Mouse (Mus musculus) liver (tissue): ENCODE measurements around the gene Taok3.

Experiments used
- DNase-seq: peaks from one replicate; pipeline ENCODE4 v3.0.0-alpha.2; 2020; ENCODE audit warnings: mixed read lengths

The Taok3 gene

DNA sequence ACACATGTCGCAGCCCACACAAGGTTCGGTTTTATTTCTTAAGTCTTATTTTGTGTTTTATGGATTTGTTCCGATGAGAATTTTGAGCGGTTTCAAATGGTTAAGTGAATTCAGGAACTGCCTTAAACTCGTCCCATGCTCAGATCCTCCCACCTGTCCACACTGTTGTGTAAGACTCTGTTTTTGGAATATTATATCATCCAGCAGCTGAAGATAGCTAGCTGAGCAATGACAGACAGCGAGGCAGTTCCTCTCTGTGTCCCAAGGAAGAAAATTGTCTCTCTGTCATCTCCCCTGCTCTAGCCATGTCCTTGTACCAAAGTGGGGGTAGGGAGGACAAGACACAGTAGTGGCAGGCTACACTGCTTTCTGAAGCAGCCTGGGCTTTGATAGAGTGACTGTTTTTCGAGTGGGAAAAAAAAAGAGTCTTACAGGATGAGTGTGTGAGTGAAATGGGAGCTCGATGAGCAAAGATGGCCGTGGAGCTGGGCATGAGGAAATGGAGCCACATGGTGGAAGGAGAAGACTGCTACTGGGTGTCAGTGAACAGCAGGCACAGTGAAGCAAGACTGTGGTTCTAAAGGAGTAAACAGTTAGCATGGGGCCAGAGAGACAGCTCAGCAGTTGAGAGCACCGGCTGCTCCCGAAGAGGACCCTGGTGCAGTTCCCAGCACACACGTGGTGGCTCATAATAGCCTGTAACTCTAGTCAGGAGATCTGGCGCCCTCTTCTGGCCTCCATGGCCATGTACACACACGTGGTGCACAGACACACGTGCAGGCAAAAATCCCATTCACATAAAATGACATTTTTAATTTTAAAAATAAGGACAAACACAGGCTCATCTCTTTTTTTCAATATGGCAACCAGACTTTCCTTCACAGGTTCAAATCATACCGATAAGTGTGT, 27.5 kb downstream of the Taok3 start:
- DNase-seq: no peak

DNA sequence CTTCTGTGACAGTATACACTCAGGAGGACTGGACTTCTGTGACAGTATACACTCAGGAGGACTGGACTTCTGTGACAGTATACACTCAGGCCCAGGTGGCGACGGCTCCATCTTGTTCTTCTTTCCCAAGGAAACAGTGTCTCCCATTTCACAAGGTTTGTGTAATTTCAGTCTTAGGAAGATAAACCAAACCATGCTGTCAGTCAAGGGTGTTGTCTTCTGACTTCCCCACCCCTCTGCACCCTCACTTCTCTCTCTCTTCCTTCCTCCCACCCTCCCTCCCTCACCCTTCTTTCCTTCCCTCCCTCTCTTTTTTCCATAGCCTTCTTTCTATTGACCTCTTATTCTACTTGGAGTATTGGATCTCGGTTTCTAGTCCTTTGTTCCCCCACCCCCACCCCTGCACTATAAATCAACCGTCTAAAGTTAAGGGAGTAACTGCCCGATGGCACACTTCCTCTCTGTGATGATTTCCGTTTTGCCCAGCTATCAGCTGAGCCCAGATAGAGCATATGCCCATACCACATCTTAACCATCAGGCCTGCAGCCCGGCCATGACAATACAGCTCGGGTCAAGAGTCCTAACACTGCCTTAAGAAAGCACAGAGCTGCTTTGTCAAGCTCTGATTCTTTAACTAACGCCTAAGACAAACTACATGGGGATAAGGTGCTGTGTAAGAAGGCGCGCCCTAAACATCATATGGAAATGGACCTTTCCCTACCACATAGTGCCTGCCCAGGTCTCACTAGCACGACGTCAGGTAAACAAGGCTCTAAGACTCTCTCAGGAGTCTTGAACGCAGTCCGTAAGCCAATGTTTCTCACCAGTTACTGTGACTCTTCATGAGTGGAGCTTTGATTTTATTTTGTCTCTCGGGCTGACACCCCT, 29.4 kb downstream of the Taok3 start:
- DNase-seq: no peak

DNA sequence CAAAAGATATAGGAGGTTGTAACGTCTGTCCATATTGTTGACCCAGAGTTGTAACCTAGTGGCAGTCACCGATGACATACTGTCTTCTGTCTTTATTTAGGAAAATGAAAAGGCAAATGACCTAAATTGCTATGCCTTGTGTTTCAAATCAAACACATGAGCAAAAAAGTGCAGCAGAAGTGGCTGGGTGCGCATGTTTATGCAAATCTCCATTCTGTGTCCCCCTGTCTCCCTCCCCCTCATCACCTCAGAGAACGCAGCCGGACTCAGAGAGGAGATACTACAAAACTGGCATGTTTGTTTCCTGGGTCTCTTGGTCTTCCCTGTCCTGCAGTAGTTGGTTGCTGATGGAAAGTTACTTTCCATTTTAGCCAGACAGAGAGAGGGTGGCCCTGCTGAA, 30.1 kb downstream of the Taok3 start:
- DNase-seq: no peak

DNA sequence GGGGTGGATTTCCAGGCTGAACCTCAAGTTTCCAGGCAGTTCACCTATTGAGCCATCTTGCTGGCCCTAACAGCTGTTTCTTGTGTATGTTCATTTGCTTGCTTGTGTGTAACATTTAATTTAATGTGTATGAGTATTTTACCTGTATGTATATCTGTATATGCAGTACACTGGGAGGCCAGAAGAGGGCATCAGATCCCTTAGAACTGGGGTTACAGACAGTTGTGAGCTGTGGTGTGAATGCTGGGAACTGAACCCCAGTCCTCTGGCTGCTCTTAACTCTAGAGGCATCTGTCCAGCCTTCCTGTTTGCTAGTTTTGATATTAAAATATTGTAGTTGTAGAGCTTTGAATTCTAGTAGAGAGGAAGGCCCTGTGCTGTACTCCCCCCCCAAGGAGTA, 33.0 kb downstream of the Taok3 start:
- no peak for DNase-seq

DNA sequence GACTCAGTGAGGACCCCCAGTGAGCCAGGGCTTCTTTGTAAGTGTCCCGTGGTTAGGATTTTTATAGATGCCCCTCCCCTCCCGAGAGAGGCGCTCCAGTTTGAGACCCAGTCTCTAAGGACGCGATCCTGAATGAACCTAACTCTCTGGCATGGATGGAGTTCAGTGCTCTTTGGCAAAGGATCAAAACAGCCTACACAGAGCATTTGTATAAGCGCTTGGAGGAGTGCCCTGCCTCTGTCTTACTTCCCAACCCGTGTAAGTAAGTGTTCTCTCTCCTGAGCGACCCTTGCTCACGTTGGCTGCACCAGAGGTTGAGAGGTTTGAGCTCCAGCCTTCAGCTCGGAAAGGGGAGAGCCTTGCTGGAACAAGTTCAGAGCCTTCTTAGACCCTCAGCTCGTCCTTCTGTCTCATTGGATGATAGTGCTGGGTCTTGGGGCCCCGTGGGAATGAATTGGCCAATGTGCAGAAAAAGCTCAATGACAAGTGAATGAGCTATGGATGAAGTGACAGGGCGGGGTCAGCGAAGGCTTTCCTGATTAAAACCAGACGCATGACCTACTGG, 33.7 kb downstream of the Taok3 start:
- no peak for DNase-seq

DNA sequence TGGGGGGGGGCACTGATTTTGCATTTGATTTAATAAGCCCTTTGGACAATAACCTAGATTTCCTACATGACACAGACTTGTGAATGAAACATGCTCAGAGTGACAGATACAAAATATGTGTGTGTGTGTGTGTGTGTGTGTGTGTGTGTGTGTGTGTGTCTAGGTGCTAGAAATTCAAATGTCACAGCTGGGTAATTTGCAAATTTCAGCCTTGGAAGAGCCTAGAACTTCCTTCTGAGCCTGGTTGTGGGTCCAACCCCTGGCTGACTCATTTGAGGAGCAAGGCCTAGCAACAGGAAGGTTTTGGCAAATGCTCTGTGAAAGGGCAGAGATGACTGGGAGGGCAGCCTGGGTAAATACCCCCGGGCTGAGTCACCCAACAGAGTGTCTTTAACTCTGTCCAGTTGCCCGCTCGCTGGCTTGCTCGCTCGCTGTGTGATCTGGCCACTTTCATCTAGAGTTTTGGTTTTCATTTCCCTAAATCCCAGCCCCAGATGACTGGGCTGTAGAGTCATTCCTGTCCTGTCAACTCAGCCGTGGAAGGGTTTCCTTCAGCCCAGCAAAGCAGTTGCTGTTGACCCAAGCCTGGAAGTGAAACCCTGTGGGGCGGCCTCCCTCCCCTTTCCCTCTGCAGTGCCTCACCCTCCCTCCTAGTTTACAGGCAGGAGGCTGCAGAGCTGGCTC, 38.5 kb downstream of the Taok3 start:
- DNase-seq: no peak

DNA sequence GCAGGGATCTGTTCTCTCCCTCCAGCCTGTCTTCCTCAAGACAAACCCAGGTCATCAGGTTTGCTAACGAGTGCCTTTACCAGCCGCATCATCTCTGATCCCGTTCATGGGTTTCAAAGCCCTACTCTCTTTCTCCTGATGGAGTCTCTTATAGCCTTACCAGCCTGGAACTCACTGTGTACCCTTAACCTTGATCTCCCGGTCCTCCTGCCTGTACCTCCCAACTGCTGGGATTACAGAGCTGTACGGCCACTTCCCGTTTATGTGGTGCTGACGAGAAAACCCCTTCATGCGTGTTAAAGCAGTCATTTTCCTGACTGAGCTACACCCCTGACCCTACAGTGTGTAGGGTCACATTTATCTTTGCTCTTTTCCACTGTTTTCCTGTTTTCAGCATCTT, 39.4 kb downstream of the Taok3 start:
- DNase-seq: no peak

DNA sequence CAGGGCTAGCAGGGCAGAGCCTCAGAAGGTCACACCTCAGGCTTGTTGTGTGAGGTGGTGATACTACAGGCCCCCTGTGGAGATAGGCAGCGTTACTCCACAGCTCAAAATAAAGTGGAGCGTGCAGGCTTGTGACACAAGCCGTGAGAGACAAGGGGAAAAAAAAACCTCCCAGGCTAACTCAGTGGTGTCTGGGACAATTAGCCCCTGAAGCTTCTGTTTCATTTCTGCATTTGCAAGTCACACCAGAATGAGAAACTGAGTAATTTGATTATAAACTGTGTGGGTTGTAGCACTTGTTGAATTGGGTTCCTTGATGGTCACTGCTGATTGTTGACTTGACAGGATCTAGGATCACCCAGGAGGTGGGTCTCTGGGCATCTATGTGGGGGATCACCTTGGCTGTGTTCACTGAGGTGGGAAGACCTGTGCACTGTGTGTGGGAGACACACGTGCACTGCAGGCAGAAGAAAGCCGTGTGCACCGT, 39.9 kb downstream of the Taok3 start:
- no peak for DNase-seq

DNA sequence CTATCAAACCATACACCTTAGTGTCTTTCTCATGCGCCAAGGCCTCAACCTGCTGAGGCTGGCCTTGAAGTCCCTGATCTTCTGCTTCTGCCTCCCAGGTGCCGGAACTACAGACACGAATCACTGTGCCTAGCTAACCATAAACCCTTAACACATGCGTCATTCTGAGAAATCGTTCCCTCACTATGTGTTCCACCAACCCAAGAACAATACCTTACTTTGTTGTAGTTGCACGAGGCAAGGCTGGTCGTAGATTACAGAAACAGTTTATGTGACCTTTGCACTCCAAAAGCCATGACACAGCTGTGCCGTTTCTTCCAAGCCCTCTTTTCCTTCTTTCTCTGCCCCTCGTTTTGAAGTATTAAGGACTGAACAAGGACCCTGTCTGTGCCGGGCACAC, 40.6 kb downstream of the Taok3 start:
- DNase-seq: no peak

DNA sequence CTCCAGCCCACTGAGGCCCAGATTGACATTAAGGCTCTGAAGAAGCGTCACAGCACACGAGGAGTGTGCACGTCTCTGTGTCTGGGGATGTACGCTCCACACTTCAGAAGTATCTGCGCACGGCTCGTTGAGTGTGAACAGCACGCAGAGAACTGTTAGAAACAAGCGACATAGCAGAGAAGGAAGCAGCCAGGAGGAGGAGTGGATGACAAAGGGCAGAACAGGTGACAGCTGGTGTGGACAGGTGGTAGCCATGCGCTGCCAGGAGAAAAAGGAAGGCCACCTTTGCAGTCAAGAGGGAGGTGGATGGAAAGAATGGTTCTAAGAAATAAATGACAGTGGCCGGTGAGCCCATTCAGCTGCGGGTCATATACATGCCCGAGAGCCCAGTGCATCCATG, 43.9 kb downstream of the Taok3 start:
- DNase-seq: no peak

DNA sequence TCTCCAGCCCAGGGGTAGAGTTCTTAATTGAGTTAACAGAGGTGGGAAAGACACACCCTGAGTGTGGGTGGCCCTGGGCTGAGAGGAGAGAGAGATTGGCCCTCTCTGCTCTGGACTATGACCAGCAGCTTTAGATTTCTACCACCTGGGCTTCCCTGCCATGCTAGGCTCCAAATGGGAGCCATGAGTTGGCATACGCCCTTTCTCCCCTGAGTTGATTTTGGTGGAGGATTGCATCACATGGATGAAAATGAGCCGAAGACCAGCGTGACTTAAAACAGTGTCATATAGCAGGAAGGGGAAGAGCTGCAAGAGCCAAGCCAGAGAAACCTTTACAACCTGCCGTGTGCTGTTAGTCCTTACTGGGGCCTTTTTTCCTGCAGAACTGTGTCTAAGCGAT, 44.6 kb downstream of the Taok3 start:
- no peak for DNase-seq

DNA sequence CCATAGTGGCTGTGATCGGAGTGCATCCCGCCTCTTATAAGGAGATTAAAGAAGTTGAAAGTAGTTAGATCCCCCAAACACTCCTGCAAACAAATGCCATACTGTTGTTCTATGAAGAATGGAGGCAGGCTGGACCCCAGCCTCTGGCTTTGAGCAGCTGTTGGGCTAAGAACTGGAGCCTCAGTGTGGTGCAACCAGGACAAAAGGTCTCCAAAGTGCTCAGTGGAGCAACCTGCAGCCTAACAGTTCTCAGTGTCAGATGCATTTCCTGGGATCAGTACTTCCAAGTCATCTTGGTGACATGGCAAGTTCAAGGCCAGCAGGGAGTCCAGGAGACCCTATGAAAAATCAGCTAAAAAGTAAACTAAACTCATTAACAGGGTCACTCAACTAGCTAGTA, 45.0 kb downstream of the Taok3 start:
- no peak for DNase-seq

DNA sequence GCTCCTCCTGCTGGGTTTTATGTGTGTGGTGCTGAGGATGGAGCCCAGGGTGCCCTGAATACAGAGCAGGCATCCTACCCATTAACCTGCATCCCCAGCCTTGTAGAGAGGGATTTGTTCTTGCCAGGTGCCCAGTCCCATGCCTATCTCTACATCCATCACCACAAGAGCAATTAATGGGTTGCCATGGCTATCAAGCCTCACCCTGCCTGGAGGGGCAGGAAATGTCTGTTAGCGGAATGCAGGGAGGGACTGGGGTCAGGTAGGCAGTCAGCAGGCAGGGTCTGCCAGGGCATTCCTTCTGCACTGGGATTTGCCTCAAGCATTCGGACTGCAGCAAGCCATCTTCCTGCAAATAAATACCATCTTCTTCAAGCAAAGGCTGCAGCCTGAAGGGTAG, 46.0 kb downstream of the Taok3 start:
- no peak for DNase-seq

DNA sequence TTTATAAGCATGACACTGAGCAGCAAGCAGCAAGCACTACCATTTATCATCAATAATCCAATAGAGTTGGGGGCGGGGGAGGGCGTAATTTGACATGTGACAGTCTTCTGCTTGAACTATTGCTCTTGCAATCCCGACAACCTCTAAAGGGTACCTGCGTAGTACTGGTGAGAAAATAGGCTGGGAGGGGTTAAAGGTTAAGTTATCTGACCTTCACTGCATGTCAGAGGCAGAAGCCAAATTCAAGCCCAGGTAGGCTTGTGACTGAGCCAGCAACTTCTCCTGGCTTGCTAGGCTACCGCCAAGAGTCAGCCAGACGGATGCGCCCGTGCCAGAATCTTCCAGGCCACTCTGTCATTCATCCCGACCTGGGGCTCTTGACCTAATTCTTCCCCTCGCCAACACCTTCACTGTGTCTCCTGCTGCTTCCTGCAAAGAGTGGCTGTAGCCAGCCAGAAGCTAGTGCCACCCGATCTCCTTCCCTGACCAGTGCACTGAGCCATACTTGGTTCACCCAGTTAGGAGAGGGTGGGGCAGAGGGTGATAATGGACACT, 47.0 kb downstream of the Taok3 start:
- no peak for DNase-seq

DNA sequence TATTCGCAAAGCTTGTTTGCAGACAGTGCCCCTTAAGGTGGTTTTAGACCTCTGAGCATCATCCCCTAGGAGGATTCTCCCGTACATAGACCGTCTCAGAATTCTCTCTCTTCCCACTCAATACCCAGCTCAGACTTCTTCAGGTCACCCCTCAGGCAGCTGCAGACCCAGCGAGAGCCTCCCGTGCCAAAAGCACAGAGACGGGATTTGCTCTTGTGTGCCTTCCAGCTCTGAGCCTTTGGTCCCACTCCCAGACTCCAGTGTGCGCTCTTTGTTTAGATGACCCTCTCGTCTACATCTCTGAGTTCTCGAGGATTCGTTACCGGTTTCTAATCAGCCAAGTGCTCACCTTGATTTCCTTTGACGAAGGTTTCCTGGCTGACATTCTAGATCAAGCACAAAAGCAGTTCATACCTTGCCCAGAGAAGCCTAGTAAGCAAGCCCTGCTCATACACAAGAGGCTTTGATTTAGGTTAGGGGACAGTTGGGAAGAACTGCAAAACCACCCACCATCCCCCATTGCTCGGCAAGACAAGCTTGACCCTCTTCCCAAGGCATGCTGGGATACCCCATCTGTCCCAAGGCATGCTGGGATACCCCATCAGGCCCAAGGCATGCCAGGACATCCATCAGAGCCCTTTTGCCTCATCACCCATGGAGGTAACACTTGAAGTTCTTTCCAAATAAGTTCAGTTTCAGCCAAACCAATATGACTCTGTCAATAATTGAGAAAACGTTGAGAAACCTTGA, 48.6 kb downstream of the Taok3 start:
- no peak for DNase-seq

DNA sequence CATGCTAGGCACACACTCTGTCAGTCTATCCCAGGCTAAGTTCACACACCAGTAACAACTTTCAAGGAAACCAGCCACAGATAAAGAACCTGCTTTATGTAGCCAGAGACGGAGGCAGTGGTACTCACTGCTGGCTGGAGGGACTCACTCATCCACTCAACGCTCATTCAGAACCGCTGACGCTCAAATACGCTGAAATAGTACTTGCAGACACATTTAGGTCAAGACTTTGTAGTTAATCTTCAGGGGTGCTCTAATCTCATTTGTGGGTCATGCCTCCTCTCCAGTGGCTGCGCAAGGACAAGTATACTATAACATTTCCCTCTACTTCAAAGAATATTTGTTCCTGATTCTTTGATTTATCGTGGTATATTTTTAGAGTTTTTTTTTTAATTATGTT, 54.1 kb downstream of the Taok3 start:
- DNase-seq: no peak

DNA sequence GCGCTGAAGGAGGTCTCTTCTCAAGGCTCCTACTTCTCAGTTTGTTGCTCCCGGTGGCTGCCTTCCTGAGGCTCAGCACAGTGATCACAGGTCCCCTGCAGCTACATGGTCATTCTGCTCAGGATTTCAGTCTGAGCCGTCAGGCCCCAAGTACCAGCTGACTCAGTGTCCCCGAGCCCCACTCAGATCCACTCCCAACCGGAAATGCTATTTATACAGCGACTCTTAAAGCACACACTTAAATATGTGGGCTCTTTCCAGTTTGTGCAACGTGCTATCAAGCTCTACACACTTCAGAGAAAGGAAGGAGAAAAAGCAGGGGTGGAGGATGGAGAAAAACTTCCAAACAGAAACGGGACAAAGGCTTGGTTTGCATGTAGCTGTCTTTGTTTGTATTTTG, 56.0 kb downstream of the Taok3 start:
- no peak for DNase-seq

DNA sequence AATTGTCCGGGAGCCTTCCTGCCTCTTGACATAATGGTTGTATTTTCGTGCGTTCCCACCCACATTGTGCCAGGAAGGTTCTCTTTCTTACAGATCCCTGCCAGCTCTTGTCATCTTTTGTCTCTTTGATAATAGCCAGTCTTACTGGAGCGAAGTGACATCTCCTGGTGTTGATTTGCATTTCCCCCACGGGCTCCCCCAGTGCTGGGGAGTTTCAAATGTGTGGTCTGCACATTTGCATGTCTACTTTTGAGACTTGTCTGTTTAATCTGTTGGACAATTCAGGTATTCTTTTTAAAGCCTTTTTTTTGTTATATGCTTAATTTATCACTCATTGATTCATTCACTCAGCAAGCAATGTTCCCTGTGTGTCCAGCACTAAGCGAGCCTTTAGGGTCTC, 58.1 kb downstream of the Taok3 start:
- no peak for DNase-seq

DNA sequence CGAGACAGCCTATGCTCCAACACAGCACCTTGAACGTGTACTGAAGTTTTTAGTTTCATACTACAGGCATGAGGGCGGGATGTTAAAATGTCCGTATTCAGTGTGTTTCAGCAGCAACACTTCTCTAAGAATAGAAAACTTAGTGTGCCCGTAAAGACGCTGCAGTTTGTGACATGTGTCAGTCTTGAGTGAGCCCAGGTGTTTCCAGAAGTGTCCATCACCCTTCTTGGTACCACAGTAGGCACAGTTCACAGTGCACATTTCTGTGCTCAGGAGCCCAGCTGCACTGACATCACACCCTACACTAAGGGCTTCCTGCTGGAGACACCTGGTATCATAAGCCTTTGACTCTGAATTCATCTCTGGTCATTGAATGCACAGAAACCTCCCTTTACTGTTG, 58.6 kb downstream of the Taok3 start:
- no peak for DNase-seq

DNA sequence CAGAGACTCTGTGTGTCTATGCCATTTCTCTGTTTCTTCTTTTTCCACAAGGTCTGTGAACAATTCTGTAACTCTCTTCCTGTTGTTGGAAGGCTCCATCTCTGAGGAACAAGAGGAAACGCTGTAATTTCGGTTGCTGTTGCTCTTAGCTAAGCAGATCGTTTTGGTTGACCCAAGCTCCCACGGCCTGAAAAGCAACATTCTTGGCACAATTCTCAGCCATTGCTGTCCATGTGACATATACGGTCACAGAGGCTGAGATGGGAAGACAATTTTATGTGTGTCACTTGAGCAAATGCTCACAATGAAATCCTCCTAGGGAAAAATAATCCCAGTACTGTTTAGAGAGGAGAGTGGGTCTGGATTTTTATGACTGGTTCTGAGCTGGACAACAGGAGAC, 62.0 kb downstream of the Taok3 start:
- no peak for DNase-seq

DNA sequence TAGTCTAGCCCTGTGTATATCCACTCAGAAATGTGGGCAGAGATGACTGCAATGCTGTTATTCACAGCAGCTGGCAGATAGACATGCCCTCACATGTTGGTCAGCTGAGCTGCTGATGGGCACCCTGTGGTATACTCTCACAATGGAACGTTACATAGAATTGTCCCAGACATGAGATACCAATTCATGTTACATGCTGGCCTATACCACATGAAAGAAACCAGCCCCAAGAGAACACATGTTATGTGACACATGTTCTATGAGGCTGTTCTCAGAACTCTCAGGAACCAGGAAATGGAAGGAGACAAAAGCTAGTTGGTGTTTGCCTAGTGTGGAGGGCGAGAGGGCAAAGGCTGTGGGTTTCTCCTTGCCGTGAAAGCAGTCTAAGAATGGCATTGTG, 62.5 kb downstream of the Taok3 start:
- no peak for DNase-seq

DNA sequence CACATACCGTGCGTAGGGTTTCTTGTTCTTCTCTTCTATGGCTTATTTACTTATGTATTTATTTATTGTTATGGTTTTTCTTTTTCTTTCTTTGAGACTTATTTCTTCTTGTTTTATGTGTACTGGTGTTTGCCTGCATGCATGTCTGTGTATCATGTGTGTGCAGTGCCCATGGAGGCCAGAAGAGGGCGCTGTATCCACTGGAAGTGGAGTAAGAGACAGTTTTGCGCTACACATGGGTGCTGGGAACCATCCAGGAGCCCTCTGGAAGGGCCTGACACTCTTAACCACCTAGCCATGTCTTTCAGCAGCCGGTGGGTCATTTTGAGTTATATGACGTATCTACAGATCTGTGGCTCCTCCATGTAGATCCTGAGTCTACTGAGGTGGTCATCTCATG, 64.9 kb downstream of the Taok3 start:
- DNase-seq: no peak
